Mouse (Mus musculus) MN1 (cell line): ENCODE data around the gene Btnl10.
"Not testable (repeated sequence)": the region's sequence is repeated elsewhere in the genome, so short reads cannot be mapped to it uniquely, and the experiment has no call there.

Experiments used
- DNase-seq: peaks from one replicate; pipeline ENCODE4 v3.0.0-alpha.2; 2016; ENCODE audit warnings: low spot score

The Btnl10 gene

DNA sequence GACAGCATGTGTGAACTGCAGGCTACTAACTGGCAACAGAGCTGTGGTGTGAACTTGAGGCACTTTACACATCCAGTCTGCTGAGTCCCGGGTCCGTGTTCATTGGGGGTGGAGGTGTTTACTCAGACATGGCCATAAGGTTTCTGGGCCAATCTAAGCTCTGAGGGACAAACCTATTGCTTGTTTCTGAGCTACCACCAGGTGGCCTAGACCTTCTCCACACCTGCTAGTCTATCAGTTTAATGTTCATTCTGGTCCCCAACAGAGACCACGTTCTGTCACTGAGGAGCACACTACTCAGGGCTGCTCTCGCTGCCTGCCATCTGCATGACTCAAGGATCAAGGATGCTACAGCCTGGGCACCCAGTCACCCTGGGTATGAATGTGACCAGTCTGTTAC is 13.9 kb downstream of the Btnl10 start:
- peak; percentile 51 for DNase-seq

DNA sequence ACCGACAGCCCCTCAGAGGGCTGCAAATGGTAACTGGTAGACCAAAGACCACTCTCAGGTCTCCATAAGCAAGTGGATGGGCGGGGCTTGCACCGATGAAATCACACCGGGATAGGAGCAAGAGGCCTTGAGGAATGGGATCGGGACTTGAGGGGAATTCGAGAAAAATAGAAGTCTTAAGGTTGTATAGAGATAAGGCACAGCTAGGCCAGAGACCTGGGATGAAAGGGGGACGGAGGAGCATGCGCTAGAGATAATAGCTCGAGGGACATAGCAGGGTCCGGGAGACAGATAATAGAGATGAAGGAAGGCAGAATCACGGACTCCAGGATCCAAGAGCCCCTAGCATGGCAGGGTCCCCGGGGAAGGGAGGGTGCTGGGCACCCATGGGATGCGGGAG is 20.2 kb downstream of the Btnl10 start:
- DNase-seq, result peak; percentile 66

DNA sequence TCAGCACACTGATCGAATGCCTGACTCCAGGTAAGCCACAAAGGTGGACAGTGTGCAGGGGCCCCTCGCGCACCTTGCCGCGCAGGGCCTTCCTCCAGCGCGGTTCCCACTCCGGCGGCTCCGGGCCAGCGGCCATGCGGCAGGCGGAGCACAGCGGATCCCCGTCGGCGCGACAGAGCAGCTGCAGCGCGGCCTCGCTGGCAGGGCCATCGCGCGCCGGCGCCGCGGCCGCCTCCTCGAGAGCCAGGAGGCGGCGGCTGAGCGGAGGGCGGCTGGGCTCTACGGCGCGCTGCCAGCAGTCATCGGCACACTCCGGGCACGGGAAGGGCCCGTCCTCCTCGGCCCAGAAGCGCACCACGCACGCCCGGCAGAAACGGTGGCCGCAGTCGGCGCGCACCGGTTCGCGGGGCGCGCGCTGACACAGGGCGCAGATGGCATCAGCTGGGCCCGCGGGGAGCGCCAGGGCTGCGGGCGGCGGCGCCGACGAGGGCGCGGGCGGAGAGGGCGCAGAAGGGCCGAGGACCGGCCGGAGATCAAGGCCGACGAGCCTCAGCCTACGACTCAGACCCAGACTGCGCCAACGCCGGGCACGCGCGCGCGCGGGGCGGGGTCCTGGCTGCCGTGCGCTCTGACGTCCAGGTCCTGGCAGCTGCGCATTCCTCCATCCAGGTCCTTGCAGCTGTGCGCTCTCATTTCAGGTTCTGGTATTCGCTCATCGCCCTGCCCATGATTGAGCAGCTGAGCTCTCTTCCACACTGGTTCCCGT is 20.8 kb downstream of the Btnl10 start, which contains the start of gene Rnf187:
Rnf187 (minus strand) TSS at position 595 of the 766 bp plus-strand sequence.
- peak; percentile 98 for DNase-seq

DNA sequence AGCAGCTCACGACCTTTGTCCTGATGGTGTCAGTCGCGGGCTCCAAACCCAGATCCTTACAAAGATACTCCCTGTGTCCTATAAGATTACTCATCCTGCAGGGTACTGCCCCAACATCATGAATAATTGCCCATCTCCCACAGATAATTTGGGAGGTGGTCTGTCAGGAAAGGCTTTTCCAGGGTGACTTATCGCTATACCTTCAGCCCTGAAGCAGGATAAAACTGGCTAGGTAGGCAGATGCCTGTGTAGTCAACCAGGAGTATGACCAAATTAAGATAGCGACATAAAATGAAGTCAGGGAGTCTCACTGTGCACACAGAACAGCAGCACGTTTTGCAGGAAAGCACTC is 21.4 kb downstream of the Btnl10 start:
- no peak for DNase-seq

DNA sequence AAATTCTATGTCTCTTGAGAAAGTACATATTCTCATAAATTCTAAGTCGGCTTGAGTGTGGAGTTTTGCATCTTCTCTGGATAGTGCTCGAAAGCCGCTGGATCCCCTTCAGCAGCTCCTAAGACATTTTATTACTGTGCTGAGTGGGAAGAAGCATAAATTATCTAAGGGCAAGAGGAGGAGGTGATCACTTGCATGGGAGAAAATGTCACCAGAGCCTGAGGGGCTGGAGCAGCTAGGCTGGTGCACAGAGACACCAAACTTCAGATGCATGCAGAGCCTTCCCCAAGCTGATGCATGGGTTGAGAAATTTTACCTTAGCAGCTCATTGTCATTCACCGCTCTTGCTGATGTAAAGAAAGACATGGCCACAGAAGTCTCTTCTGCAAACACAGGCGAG is 26.4 kb downstream of the Btnl10 start:
- DNase-seq, result no peak

DNA sequence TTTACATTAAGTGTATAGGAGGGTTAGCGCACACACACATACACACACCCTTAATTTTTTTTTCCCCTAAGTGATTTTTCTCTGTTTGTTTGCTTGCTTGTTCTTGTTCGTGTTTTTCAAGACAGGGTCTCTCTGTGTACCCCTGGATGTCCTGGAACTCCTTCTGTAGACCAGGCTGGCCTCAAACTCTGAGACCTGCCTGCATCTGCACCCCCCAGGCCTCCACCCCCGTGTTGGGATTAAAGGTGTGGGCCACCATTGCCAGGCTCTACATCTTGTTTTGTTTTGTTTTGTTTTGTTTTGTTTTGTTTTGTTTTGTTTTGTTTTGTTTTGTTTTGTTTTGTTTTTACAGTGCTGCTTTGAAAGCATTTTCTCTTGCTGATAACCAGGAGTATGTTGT is 29.6 kb downstream of the Btnl10 start:
- DNase-seq, result no peak

DNA sequence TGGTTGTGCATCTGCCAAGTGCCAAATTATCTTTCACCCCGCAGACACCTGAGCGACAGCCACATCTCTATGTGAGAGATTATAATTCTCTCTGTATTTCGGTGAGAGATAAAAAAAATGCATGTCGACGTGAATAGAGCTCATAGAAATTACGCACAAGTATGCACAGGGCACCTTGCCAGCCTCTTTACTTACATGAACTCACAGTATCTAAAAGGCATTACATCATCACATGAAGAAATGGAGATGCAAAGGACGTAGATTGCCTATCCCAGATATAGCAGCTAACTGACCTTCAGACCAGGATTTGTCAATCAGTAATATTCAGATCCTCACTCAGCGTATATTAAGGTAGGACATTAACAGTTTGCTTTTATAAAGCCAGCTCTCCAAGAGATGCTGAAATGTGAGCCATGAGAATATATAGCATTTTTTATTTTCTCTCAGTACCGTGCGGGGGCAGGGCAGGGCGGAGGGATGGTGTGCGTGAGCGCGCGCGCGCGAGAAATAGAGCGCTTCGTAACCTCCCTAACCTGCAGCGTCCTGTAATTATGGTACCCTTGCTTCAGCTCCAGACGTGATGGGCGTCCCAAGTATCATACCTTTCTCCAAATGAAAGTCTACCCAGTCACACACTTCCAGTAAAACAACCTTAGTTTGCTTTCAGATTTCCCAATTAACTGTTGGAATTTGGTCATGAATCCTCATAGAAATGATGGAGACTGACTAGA is 30.3 kb downstream of the Btnl10 start:
- peak; percentile 75 for DNase-seq

DNA sequence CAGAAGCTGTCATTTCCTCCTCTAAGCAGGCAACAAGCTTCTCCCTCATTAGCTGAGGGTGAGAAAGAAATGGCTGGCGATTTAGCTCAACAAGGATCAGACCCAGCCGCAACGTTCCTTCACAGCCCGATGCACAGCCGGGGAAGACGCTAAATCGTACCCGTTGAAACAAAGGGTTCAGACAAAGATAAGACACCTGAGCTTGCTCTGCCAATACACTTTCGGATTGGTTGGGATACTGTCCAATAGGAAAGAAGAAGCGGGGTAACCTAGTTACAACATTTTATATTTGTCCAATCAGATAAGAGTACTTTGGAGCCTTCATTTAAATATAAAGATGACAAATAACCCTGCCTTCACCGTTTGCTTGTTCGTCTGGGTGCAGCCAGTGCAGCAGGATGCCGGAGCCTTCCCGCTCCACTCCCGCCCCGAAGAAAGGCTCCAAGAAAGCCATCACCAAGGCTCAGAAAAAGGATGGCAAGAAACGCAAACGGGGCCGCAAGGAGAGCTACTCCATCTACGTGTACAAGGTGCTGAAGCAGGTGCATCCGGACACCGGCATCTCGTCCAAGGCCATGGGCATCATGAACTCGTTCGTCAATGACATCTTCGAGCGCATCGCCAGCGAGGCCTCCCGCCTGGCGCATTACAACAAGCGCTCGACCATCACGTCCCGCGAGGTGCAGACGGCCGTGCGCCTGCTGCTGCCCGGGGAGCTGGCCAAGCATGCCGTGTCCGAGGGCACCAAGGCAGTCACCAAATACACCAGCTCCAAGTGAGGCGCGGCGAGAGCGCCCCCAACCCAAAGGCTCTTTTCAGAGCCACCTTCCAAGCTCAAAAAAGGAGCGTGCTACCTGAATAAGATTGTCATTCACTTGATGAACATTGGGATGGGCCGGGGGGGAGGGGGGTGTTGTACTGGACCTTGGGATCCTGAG is 31.1 kb downstream of the Btnl10 start, which contains the start of gene Hist3h2ba:
Hist3h2ba (plus strand) TSS at position 379 of the 938 bp plus-strand sequence.
- DNase-seq, result peak; percentile 99

DNA sequence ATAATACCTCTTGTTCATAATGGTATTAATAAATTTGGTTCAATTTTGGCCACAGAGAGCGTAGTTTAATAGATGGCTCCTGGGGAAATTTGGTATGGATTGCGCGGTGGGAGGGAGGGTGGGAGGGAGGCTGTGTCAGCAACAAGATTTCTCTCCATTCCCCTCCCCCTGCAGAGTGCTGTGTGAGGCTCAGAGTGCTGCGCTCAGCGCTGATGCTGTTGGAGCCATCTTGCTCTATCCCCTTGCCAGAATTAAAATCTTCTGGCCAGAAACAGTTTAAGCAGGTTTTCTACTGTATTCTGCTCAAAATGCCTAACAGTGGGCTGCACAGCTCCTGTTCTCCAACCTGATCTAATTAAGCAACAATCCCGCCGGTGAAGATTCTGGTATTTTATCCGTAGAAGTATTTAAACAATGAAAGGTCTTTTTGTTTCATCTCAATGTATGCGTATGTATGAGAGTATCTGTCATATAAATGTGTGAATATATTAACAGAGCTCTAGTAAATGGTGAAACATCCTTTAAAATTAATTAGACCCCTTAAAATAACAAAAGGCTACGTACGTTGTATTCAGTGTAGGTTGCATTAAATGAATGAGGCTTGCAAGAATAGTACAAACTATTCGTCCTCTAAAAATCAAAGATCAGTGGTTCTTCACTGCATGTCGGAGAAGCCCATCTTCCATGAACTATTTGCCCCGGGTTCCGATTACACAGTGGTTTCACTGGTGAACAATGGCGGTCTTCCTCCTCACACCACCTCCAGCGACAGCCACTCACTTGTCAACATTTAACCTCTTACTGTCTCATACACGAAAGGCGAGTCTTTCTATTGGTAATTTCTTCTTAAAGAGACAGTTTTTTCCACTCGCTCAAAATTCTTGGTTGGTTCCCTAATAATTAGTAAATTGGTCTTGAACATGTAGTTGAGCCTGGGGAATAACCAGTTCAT is 32.0 kb downstream of the Btnl10 start:
- DNase-seq, result peak; percentile 86

DNA sequence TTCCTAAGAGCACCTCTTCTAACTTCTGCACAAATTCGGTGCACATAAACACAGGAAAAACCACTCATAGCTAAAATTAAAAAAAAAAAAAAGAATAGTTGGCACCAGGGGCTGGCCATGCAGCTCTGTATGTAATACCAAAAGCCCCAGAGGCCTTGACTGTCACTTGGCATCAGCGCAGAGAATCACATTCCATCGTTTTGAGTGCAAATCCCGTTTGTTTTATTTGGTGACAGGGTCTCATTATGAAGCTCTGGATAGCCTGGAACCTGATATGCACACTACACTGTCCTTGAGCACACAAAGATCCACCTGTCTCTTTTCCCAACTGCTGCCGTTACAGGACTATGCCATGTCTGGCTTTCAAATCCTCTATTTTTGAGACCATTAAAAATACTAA is 33.5 kb downstream of the Btnl10 start:
- DNase-seq, result no peak

DNA sequence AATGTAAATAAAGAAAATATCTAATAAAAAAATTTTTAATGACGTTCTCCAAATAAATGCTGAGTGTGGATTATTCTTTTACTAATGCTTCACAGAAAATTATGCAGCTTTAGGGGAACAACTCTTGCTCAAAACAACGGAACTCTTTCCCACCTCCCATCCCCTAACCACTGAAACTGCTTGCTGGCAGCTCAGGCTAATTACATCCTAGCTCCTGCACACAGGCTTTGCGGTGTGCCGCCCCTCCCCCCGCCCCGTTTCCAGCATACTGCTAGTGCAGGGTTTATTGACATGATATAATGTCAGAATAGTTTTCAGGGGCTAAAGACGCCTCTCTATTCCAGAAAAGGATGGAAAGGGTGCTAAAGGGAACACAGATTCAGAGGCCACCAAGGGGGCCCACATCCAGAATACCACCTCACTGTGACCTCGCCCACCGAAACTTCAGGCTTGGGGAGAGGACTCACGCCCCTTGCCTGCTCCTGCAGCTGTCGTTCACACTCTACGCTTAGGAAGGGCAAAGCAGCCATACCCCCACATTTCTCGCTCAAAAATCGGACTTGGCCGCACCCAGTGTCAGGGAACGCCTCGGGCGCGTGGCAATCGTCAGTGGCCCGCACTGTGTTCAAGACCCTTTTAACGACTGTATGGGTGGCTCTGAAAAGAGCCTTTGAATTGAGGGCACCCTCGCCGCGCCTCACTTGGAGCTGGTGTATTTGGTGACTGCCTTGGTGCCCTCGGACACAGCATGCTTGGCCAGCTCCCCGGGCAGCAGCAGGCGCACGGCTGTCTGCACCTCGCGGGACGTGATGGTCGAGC is 35.9 kb downstream of the Btnl10 start:
- peak; percentile 71 for DNase-seq

DNA sequence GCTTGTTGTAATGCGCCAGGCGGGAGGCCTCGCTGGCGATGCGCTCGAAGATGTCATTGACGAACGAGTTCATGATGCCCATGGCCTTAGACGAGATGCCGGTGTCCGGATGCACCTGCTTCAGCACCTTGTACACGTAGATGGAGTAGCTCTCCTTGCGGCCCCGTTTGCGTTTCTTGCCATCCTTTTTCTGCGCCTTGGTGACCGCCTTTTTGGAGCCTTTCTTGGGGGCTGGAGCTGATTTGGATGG is 36.4 kb downstream of the Btnl10 start:
- not testable (repeated sequence) for DNase-seq

DNA sequence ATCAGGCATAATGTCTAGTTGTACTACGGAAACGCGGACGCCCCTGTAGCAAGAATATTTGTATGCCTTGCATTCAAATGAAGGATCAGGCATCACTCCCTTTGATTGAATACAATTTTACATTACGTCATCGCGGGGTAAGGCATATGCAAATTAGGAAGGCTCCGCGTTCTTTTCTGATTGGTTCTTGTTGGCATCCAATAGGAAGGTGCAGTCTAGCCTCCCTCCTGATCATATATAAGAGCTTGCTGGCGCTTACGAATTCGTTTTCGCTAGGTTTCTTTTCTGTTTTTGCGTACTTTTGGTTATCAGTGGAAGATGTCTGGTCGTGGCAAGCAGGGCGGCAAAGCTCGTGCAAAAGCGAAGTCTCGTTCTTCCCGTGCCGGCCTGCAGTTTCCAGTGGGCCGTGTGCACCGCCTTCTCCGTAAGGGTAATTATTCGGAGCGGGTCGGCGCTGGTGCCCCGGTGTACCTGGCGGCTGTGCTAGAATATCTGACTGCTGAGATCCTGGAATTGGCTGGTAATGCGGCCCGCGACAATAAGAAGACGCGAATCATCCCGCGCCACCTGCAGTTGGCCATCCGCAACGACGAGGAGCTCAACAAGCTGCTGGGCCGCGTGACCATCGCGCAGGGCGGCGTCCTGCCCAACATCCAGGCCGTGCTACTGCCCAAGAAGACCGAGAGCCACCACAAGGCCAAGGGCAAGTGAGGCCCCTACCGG is 36.9 kb downstream of the Btnl10 start, which contains the start of the genes Hist3h2a and Trim17:
Hist3h2a (plus strand) TSS at position 266 of the 723 bp plus-strand sequence.
Trim17 (plus strand) TSS at position 266 of the 723 bp plus-strand sequence.
- peak; percentile 100 for DNase-seq

DNA sequence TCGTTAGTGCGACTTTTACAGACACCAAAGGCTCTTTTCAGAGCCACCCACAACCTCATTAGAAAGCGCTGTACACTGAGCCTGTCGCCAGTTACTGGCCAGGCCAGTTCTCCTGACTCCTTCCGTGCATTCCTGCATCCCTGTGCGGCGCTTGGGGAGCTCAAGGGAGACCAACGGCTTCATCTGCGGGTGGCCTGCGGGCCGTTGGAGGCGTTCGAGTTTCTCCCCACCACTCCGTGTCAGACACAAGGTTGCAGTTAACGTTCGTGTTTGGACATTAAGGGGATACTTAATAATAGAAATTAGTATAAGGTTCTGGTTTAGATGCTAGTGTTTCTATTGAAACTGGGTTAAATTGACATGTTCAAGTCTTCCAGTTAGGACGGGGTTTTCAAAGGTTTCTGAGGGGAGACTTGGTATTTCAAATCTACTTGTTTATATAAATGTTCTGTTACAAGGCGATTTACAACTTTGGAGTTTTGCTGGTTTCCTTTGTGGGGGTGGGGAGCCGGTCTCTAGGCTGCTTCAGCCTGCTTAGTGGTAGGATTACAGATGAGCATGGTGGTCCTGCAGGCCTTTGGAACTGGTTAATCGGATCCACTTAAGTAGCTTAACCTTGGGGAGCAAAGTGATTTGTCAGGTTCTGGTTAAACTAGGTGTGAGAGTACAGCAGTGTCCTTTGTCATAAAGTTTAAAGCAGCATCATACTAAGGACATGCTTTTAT is 37.6 kb downstream of the Btnl10 start:
- DNase-seq, result peak; percentile 54

DNA sequence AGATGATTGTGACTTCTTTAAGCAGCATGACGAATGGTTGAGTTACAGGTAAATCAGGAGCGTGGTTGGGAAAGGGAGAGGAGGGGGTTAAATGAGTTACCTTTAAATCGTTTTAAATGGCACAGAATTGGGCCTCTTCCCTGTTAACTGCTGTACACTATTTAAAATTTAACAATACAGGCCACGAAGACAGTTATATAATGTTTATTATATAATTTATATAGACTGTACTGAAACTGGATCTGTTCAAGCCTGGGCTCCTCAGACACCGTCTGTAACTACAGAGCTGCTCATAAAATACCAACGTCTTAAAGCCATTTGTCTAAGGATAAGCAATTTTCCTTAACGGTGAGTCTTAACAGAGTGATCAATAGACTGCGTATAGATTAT is 38.2 kb downstream of the Btnl10 start:
- no peak for DNase-seq

DNA sequence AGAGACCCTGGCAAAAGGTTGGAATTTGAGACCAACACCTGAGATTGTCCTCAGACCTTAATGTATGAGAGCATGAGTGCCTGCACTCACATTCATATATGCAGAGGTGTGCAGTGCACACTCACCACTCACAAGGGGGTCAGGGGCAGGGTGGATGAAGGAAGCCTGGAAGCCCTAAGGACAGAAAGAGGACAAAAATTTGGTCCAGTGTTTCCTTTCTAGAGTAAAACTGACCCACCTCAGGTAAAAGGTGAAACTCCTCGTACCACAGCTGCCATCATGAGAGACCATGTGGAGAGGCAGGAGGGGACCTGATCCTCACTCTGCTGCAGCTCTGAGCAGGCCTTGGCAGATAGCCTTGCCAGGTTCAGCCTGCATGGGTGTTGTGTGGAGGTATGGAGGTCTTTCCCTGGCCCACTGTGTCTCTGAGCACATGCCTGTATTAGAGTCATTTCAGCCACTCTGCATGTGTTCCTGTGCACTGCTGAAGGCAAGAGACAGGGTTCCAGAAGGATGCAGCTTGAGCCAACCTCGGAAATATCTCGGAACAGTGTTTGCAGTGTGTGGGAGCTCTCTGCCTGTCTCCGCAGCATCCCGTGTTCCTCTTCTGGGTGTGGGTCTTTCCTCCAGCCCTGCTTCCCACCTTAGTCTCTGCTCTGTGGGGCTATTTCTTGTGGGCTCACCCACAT is 39.7 kb downstream of the Btnl10 start:
- no peak for DNase-seq

DNA sequence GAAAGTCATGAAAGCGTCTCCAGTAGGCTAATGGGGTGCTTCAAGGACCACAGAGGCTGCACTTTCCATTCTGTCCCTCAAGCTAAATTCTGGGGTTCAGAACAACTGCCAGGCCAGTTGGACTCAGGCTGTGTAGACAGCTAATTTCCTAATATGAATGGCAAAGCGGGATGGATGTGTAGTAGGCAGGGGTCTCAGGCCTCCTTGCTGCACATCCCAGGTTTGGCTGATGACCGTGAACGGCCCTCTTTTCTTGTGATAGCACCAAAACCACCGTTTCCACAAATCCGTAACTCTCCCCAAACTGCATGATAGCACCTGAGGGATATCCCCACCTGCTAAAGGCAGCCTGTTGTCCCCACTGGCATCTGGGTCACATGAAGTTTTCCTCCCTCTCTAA is 40.8 kb downstream of the Btnl10 start:
- no peak for DNase-seq

DNA sequence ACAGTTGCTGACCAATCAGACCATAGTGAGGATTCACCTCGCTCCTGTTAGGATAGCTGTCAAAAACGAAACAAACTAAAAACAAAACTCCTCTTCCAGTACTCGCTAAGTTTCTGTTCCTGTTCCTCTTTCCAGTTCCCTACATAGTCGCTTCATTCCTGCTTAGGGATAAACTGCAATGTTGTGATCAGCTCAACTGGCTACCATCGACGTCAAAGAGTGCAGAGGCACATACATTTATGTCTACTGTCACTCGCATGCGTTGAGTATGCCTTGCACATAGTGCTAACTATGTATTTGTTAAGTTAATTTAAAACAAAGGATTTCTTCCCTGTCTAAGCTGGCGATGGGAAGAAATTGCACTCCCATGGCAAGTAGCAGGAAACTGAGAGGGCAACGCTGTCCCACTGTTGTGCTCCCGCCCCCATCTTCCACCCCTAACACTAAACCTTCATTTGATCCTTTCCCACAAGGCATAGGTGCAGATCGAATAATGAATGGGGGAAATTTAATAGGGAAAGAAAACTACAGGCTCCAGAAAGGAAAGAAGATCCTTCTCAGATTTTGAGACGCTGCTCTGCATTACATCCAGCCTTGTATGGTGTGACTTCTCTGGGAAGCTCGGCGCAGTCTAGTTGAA is 41.6 kb downstream of the Btnl10 start:
- DNase-seq, result no peak
